Mouse (Mus musculus) liver (tissue): ENCODE measurements around the gene Rpl37a.
A peak's percentile ranks its signal among the peaks of the same experiment; 100 is the strongest.

Experiments used
- DNase-seq: peaks from one replicate; pipeline ENCODE4 v3.0.0-alpha.2; 2020; ENCODE audit warnings: mixed read lengths

The Rpl37a gene

DNA sequence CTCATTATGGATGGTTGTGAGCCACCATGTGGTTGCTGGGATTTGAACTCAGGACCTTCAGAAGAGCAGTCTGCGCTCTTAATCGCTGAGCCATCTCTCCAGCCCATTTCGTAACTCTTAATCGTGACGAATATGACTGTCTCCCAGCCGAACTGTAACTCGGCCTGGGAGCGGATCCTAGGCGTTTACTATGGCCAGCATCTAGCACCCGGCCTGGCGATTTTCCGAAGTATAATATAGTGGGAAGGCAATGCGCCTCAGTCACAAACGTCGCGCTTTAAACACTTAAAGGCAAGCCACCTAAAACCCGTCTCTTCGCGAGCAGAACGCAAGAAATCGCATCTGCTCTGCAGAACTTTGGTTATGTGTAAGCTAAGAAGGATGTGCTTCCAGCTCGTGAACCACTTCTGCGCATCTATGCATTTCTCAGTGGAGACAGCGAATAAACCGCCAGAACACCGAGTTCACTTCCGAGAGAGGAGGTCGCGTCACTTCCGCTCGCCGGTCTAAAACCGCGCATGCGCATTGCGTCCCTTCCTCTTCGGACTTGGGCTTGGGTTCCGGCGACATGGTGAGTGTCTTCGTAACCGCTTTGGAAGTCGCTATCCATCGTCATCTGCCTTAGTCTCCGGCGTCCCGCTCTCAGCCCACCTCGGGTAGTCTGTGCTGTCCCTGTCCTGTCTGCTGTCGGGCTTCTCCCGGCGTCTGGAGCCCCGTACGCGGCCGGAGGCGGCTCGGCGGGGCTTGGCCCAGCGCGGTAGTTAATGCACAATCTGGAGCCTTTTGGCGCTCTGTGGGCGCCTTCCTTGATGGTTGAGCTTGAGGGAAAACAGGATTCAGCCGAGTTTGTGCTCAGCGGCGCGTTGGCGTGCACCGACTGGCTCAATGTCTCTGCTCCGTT lies at the start of gene Rpl37a:
Rpl37a (plus strand) TSS at position 538 of the 901 bp plus-strand sequence.
- peak; percentile 95 for DNase-seq

DNA sequence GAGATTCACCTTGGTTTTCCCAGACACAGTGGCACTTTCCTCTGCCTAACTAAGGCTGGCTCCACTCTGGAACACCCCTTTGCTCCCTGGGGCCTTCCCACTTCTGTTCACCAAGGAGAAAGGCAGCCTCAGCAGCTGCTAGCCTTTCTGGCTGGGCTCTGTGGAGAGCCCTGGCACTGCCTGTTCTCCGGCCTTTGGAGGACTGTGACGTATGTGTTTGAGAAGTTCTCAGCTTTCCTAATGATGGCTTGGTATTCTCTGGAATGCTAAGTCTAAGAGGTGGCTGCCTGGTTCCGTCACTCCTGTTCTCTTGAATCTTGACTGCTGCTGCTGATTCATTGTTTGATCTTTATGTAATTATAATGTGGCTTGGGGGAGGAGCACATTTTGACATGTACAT lies 38.0 kb upstream of the Rpl37a start:
- no peak for DNase-seq

DNA sequence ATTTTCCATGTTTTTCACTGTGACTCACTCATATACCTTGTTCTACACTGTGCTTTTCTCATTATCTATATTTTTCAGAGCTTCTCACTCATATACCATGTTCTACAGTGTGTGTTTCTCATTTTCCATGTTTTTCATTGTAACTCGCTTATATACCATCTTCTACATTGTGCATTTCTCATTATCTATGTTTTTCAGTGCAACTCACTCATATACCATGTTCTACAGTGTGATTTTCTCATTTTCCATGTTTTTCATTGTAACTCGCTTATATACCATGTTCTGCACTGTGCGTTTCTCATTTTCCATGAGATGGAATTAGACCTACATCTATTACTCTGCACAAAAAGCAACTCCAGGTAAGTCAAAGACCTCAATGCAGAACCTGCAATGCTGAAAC lies 14.8 kb upstream of the Rpl37a start:
- no peak for DNase-seq

DNA sequence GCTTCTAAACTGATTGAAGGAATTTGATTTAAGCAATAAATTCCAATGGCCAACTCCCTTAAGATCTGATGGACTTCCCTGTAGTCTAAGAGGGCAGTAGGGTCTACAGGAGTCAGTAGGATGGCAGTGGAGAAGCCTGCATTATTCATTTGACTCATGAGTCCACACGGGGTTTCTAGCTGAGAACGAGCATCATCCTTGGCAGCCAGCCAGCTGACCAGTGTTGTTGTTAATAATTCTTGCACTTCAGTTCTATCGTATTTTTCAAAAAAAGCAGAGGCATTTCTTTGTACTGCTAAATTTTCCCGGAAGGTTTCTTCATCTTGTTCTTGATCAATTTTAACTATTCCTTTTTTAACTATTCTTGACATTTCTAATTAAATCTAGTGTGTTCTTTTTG lies 12.4 kb upstream of the Rpl37a start:
- no peak for DNase-seq

DNA sequence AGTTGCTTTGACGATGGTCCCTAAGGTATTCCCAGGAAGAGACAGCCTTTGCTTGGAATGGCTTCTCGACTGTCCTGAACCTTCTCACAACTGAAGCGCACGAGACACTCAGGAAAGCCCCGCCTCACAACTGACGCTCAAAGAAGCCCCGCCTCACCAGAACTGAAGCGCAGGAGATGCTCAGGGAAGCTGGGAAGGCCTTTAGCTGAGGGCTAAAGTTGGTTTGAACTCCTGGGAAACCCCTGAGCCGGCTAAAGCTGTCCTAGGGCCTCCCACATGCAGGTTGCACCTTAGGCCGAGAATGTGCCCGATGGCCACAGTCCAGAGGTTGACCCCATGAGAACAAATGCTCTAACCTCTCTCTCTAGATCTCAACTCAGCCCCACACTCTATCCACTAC lies 10.6 kb upstream of the Rpl37a start, which contains the start of gene Ankar:
Ankar (minus strand) TSS at position 101 of the 400 bp plus-strand sequence.
- no peak for DNase-seq

DNA sequence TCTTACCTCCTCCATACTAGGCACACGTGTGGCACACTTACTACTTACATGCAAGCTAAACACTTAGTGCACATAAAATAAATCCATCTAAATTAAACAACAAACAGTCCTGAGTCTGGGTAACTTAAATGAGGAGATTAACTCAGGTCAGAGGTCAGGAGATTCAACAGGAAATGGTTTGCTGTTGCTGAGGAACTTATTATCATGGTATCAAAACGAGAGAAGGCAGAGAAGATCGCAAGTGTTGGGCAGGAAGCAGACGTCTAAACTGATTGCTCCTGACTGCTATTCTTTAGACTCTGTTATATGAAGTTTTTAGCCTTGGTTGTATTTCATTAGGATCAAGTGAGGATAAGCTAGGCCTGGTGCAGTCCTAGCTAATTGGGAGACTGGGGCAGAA lies 3.6 kb upstream of the Rpl37a start:
- no peak for DNase-seq

DNA sequence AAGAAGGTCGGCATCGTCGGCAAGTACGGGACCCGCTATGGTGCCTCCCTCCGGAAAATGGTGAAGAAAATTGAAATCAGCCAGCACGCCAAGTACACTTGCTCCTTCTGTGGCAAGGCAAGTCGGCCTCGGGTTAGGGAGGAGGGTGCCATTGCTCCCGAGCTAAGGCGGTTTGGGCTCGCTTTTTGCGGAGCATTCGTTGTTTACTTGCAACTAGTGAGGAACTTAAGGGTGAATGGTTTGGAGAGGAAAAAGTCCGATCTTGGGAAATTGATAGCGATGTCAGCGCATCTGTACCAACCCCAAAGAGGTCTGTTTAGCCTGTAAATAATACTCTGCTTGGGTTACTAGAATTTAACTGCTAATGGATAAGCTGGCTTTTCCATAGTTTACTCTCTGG lies 594 bp downstream of the Rpl37a start:
- peak; percentile 42 for DNase-seq

DNA sequence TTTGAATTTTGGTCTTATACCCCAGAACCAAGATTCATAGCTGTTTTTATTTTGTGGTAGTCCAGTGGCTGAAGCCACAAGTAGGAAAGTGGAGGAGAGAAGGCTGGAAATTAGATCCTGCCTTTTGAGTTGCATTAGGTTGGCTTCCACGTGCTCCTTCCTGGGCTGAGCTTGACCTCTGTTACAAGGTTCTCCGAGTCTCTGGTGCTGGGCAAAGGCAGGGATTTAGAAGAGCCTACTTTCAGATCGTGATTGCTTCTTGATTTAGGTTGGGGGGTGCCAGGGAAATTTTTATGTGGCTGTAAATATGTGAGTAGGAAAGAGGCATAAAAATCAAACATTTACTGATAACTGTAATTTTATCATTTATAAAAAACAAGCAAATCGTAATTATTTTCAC lies 3.5 kb downstream of the Rpl37a start:
- no peak for DNase-seq

DNA sequence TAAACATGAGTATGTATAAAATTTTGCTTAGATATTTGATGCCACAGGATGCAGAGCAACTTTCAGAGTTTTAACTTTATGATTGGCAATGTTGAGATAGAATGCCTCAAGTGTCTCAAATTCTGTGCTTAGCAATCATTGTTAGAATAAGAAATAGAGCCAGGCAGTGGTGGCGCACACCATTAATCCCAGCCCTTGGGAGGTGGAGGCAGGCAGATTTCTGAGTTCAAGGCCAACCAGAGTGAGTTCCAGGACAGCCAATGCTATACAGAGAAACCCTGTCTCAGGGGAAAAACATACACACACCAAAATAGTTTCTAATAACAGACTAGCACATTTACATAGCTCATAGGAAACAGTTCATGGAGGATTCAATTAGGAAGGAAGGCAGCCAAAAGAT lies 4.0 kb downstream of the Rpl37a start:
- DNase-seq = no peak

DNA sequence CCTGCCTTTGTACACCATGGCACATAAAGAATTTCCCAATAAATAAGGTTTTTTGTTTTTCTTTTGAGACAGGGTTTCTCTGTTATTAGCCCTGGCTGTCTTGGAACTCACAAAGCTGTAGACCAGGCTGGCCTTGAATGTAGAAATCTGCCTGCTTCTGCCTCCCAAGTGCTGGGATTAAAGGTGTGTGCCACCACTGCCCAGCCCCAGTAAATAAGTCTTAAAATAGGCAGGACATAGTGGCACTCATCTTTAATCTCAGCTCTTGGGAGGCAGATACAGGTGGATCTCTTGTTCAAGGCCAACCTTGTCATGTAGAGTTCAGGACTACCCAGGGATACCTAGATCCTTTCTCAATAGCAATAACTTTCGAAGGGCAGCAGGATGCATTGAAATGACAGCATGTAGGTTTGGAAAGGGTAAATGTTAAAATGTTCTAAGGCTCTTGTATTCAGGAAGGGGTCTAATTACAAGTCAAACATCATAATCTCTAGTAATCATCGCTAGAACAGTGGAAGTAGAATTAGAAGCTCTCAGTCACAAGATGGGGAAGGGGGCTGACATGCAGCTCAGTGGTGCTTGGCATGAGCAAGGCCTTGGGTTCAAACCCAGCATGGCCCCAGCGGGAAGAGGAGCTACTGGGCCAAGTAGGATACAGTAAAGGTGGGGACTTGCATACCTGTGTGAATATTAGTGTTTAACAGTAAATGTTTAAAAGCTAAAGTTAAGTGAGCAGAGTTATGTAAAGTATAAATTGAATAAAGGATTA lies 4.7 kb downstream of the Rpl37a start:
- DNase-seq = no peak

DNA sequence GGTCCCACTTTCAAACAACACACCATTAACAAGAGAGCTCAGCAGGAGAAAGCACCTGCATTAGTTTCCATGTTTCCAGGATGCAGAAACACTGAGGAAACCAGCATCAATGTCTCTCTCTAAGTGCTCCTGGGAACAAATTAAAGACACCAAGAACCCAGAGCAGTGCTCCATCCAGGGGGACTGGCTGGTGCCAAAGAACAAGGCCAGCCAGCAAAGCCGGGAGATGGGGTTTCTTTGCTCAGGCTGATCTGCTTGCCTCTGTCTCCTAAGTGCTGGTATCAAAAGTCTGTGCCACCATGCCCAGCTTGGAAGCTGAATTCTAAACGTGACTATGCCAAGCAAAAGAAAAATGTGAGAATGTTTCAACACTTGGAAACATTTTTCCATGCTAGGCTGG lies 5.3 kb downstream of the Rpl37a start:
- no peak for DNase-seq

DNA sequence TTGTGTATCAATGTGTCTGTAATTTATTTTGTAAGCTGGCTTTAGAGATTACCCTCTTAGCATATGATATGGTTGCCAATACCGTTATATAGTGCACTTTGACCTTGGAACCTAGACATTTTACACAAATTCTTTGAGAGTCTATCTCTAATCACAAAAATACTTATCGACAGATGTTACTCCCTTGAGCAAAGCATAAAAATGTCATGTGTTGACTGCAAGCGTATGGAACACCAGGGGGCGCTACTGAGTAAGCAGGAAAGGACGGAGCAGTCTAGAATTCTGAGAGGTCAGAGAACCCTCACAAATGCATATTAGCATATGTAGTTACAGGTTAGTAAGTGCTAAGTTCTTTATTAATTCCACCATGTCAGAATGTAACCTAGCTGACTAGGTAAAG lies 5.8 kb downstream of the Rpl37a start:
- DNase-seq = peak; percentile 84

DNA sequence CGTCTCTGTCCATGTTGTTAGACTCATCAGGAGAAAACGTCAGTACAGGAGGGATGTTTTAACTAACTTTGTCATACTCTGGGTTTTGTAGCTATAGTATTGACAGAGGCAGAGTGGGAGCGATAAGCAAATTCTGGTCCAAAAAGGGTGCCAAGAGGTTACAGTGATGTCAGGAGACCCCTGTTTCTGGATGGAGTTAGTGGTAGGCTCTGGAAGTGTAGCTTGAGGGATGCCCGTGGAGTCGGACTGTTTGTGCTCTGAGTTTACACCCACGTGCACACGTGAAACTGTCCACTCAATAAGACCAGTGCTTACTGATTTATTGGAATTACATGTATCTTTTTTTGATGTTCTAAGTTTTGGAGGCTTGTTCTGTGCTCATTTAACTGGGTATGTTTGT lies 6.5 kb downstream of the Rpl37a start:
- no peak for DNase-seq

DNA sequence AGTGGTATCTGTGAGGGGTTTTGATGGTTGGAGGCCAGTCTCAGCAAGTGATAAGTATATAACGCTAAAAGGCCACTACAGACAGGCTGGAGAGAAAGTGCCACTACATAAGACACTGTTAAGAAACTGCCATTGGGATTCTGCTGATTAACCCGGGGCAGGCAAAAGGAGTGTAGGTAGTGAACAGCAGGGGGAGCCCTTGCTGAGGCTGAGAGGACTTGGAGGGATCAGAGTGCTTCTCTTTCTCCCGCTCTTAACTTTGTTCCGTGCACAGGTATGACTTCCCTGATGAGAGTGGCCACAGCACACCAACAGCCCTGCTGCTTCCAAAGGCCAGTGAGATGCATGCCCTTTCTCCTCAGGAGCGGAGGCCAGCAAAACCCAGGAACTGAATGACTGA lies 7.8 kb downstream of the Rpl37a start:
- peak; percentile 74 for DNase-seq

DNA sequence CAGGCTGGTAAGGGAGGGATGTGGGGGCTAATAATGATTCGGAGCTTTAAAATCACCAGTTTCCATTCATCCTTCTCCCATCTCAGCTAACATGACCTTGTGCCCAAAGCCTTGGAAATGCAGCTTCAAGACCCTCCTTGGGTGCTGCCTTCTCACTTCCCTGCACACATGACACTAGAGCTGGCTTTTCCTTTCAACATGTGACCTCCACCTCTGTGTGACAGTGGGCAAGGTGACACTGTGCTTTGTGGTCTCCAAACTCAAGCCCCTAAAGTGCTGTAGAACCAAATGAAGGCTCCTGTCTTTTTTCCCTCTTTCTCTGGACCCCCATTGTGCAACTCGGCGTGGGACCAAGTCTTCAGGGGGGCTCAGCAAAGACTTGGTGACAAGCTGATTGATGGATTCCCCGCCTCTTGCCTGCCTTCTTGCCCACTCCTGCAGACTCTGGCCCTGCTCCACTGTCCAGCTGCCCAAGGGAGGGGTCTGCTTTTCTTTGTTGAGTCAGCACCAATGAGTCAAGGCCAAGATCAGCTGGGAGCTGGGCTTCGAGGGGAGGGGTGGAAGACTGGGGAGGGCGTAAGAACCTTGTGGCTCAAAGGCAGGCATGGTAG lies 9.1 kb downstream of the Rpl37a start:
- no peak for DNase-seq

DNA sequence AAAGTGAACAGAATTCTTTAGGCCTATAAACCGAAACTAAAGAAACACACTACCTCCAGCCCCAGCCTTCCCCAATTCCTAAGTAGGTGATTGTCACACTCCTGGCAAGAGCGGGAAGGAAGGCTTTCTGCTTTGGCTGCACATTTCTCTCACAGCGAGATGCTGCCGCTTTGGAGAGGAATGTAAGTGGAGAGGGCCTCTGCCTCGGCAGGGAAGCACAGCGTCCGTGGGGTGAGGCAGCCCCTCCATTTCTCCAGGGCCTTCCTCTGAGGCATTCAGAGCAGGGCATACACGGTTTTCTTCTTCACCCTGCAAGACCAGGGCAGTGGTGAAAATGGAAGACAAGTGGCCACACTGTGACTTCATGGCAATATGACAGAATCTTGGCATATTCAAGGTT lies 11.6 kb downstream of the Rpl37a start:
- DNase-seq = no peak

DNA sequence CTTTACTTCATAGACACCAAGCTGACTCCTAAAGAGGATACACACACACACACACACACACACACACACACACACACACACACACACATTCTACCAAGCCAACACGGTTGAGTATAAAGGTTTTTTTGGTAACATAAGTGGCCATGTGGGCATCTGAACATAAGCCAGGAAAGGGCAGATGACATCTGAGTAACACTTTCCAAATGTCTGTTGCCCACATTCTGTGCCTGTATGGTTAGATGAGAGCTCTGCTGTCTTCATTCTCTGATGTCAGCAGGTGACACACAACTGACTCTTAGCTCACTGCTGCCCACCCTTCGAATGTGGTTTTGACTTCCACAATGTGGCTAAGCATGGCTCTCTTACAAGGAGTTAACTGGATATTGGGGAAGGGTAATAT lies 13.3 kb downstream of the Rpl37a start:
- DNase-seq = no peak

DNA sequence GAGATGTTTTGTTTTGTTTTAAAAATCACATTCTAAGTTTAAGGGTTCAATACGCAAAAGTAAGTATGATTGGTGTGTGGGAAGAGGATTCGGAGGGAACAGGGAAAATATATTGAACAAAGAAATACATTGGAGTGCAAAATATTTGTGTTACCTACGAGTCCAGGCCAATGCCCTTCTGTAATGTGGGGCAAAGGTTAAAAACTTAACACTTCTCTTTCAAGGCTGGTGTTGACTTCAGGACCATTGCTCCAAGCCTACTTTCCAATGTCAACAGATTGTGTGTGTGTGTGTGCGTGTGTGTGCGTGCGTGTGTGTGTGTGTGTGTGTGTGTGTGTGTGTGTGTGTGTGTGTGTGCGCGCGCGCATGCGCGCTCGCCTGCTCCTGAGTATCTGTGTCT lies 14.9 kb downstream of the Rpl37a start:
- DNase-seq = no peak

DNA sequence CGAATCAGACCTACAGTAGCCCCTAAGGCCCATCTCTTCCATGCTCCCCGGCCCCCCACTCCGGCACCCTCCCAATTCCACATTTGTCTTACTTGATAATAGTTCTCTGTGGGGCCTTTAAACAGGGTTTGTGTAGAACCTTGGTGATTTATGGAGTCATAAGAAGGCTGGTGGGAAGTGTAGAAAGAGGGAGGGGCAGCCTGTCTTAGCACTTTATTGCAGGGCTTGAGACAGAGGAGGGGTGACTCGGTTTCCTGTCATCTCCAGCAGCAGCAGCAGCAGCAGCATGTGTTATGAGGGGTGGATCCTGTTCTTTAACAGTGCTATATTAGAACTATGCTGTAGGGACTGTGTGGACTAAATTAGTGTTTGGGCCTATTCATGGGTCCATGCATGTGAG lies 17.7 kb downstream of the Rpl37a start:
- DNase-seq = no peak

DNA sequence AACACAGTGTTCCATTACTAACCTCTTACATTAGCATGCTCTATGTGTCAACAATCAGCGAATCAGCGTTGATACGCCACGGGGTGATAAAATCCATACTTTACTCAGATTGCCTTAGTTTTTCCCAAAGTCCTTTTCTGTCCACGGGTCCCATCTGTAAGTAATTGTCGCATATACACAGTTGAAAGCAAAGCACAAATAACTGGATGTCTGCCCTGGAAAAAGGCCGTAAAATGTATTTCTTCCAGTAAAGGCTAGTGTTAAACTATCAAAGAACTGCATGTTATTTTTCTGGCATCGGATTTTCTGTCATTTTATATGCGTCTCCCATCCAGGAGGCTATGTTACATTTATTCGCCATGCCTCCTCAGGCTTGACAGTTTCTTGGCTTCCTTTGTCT lies 19.0 kb downstream of the Rpl37a start:
- DNase-seq = no peak

DNA sequence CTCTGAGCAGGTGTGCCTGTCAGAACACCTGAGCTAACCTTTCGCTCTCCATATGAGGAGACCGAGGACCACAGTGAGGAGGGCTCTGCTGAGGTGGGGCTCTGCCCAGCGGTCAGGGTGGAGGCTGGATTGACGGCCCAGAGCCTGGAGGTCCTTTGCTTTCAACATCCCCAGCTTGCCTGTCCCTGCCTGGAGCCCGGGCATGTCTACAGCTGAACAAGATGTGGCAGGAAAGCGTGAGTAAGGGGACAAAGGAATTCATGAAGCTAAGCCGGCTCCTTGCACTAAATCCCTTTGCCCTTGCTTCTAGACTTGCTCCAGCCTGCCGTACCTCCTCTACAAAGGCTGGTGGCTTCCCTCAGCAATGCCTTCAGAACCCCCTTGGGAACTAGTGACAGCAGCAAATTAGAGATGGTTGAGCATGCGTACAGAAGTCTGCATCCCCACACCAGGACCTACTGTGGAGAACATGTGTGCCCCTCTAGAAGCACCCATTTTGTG lies 22.2 kb downstream of the Rpl37a start:
- no peak for DNase-seq

DNA sequence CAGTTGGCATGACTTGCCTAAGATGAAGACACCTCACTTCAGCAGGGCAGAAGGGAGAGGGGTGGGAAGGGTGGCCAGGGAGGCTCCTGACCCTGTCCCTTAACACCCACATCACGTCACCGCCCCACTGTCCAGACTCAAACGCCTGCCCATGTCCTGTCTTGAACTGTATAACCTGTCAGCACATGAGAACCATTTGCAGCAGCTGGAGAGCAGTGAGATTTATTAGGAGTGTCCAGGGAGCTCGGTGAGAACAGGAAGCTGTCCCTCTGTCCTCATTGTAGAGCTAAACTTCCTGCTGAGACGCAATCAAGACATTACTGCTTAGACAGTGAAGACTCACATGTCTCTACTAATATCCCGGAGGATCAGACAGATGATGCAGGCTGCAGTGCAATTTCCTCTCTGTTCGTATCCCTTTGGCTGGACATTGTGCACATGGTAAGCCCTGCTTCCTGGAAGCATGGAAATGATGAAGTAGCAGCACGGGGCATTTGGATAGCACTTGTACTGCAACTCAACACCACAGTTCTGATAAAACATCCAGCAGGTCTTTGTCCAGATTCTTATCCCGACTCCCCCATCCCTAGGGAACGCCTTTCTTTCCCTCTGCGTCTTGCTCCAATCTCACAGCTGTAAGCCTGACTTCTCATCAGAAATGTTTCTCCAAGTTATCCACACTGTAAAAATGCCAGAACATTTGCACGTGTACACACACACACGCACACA lies 25.5 kb downstream of the Rpl37a start:
- no peak for DNase-seq
